In the genomic region with DNA sequence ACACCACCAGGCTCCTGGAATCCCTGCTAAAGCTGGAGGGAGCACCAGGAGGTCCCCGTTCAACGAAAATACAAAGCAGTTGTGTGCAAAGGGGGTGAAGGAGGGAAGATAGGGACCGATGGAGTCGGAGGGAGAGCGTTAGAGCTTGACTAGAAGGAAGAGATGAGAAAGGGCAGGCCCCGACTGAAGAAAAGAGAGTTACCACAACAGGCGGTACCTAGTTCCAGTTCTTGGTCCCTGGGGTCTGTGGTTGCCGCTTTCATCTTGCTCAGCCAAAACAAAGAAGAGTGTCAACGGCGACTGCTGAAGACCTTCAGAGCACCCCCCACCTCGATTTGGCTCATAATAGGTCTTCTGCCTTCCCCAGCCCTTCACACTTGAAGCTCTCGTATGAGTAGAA, we compare ENCODE assay signal across 9 mouse cellular contexts. TPM values are rescaled to one million over a fixed set of nuclear protein-coding genes. Genes with fewer than 3 reads are reported as not detected.
DNase-seq lines count a peak whose midpoint lies in the region; ATAC-seq and TF ChIP-seq lines count a peak whose summit lies in the region.
"Had no signal": no experiment of that assay in that cellular context is flagged by ENCODE, and none has a peak within 500 bp of the region (broad histone marks: within the 10 kb centered on the region; RNA-seq: fewer than 3 reads in every experiment).

No protein-coding gene starts in this region.

- peak overlapping the region; percentile 81 for H3K27ac ChIP-seq in cerebellum, adult 2 months (ENCODE audit: insufficient read depth, low read length)
- H3K27ac ChIP-seq in limb, embryonic 13.5 days = peak overlapping the region; percentile 80

- H3K9ac ChIP-seq in limb, embryonic 13.5 days = peak overlapping the region; percentile 88

- no peaks in the 10 kb centered on the region for H3K27me3 ChIP-seq in cerebellum, adult 2 months (ENCODE audit: control insufficient read depth, insufficient read depth, low read length)
- H3K27me3 ChIP-seq in limb, embryonic 13.5 days = no peaks in the 10 kb centered on the region

- no peak for TF ChIP-seq POLR2A in cerebellum, adult 2 months (IDR thresholded peaks at IDR 0.05; ENCODE audit: borderline replicate concordance, insufficient read depth, low read length)

- no peak for ATAC-seq in limb, embryonic 13.5 days (ENCODE audit: low FRiP score, low read depth)

- no peaks in the 10 kb centered on the region; the same call in 1 of the 2 replicates for H3K36me3 ChIP-seq in limb, embryonic 13.5 days

- no peak for TF ChIP-seq CTCF in cerebellum, adult 2 months (IDR thresholded peaks at IDR 0.05; ENCODE audit: borderline replicate concordance, insufficient read depth, low read depth, low read length)

- peaks cover 5% of the 10 kb centered on the region; the same call in 1 of the 2 replicates for H3K4me1 ChIP-seq in cerebellum, adult 2 months (ENCODE audit: control insufficient read depth, insufficient read depth, low read length)
- peaks cover 22% of the 10 kb centered on the region for H3K4me1 ChIP-seq in limb, embryonic 13.5 days

- peak overlapping the region; percentile 93 for H3K4me3 ChIP-seq in cerebellum, adult 2 months (replicated peaks; ENCODE audit: insufficient read depth, low read depth, low read length)
- peak overlapping the region; percentile 90 for H3K4me3 ChIP-seq in limb, embryonic 13.5 days

- no peak for DNase-seq in cerebellum, adult 2 months
- DNase-seq in cerebellum, postnatal 4 days (ENCODE audit: low spot score in 2 of 2) = no peak
- DNase-seq in right cerebral cortex, postnatal 4 days = peak; percentile 10
- no peak for DNase-seq in right cerebral cortex, postnatal 10 days (ENCODE audit: low spot score in 2 of 2)
- DNase-seq in skeletal muscle tissue, adult 2 months (ENCODE audit: low read depth, low spot score) = peak; percentile 8
- DNase-seq in cerebellum, postnatal 14 days = no peak
- no peak for DNase-seq in cerebellum, postnatal 10 days

- peak overlapping the region; percentile 87 for H3K4me2 ChIP-seq in limb, embryonic 13.5 days (replicated peaks)

- 1% methylated on average over 12 of the region's 12 CpGs for WGBS in cerebellum, adult 2 months
- WGBS in limb, embryonic 13.5 days = 5% methylated on average over 12 of the region's 12 CpGs

- no peaks in the 10 kb centered on the region for H3K9me3 ChIP-seq in limb, embryonic 13.5 days

RNA-seq across cellular contexts. Expression of gene Cbll1, which starts 0.8 kb away (rescaled TPM):
- polyA plus RNA-seq in cerebellum, adult 2 months (2012; rRNA removed) = 11.3 and 13.3 TPM in 2 replicates
- 13.6 and 14.4 TPM in 2 replicates for polyA plus RNA-seq in limb, embryonic 13.5 days (2015; fragmentation: Nextera tagmentation; extraction: Ambion mirVana)

RNA-seq across cellular contexts. Expression of gene Slc26a4, which starts 59.6 kb away (rescaled TPM):
- 0.05 TPM in 1 of 2 replicates, not detected in the other for polyA plus RNA-seq in cerebellum, adult 2 months (2012; rRNA removed)
- polyA plus RNA-seq in limb, embryonic 13.5 days (2015; fragmentation: Nextera tagmentation; extraction: Ambion mirVana) = 0.08 TPM in 1 of 2 replicates, not detected in the other
- polyA plus RNA-seq: gonadal fat pad, adult 2 months had no signal

Comparison
In these comparisons a context has a peak if more than half of its experiments do, and no peak if none do; other contexts are left out.
1. DNase-seq: peak in right cerebral cortex, postnatal 4 days (single experiment) and skeletal muscle tissue, adult 2 months (single experiment); none in cerebellum, adult 2 months (0 of 2), cerebellum, postnatal 4 days (0 of 2), right cerebral cortex, postnatal 10 days (0 of 2), cerebellum, postnatal 14 days (0 of 2) and cerebellum, postnatal 10 days (0 of 2).